Mouse (Mus musculus): ENCODE measurements around the gene Wnt5a. TPM values are rescaled to one million over a fixed set of nuclear protein-coding genes. Genes with fewer than 3 reads are reported as not detected.
A peak's percentile ranks its signal among the peaks of the same experiment; 100 is the strongest.

Gene Wnt5a
- total RNA-seq, 2 experiments from 2014 or later = 20.4 to 22.3 TPM

DNA sequence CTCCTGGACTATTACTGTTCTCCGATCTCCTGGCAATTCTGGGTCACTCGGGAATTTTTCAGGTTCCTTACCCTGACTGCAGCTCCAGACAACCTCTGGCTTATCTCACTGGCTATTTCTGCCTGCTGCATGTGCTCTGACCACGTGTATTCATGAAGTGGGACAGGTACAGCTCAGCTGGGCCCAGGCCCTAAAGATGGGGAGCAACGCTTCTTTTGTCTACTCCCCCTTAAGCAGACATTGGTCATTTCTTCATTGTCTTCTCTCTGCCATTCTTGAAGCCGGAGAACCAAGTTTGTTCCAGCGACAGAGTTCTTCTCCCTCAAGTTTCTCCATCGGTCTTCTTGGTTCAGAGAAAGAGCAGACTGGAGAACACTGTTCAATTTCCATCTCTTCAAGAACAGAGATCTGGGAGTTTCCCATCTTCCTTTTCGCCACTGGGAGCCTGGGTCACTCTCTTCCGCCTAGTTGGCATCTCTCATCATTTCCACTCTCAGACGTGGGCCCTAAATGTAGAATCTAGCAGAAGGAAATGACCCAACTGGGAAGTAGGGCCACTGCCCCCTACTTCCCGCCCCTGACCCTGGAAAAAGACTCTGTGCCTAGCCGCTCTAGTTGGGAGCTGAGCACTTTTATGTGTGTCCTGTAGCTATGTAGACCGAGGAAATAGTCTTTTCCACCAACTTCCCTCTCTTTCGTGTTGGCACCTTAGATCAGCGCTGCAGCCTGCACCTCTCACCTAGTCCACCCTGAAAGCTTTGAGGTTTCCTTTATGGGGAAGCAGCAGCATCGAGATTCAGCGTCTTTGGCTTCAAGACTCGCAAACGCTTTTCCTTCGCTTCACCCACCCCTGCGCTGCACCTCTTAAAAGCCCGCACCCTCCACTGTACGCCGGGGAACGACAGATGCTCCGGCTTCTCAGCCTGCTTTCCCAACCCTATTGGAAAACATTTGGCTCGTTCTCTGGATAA is 4.0 kb downstream of the Wnt5a start:
- no peak for DNase-seq (ENCODE audit: low spot score in 2 of 2)

DNA sequence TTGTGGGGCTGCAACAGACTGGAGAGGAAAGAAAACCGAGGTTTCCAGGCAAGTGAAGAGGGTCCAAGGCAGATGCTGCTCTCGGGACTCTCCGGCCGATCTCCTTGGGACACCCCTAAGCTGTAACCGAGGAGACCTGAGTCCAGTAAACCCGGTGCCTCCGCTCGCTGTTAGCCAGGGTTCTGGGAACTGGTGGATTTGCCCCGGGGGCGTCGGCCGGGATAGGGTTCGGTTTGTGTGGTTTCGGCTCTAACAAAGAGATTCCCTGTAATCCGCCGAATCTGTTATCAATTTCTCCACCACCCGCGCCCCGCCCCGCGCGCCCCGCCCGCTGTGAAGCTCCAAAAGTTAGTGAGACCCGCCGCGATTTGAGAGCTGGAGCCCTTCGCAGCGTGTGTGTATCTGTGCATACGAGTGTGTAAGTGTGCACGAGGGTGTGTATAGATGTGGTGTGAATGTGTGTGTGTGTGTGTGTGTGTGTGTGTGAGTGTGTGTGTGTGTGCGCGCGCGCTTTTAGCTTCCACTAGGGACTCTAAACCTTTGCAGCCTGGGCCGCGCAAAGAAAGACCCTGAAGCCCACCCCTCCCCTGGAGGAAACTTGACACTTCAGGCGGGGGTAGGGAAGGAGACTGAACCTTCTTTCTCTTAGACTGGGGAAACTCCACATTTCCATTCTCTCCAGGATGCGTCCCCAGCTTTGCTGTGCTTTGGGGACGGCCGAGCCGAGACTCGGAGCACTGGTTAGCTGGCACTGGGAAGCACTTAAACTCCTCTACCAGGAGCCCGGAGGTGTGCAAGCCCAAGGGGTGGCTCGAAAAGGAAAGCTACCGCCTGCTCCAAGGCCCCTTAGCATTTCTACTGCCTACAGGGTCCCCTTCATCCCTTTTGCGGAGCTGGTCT is 5.1 kb downstream of the Wnt5a start:
- DNase-seq (ENCODE audit: low spot score in 2 of 2) = peak; percentile 43 to 55

DNA sequence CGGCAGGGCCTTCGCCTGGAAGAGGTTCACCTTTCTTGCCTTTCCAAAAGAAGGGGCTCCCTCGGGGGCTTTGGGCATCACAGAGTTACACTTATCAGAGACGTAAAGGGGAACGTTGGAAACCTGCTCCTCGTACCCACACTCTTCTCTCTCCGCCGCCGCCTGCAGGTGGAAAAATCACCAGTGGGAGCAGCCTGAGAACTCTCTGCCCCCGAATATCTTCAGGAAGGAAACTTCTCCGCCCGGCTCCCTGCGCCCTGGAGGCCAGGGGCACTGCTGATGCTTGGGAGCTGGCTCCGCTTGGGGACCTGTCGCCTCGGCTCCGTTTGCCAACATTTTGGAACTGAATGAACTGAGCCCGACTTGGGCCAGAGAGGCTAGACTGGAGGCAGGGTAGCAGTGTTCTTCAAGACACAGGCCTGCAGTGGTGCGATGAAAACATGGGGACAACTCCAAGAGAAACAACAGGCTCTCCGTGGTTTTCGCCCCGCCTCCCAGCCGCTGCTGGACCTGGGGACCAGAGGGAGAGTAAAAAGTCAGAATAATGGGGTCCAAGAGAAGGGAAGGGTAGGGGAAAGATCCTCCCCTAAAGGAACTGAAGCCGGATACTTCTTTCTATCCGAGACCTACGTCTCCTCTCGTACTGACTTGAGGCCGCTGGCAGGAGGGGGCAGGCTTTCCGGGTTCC is 5.9 kb downstream of the Wnt5a start:
- peak in 1 of 2 experiments; percentile 26 for DNase-seq (ENCODE audit: low spot score in 2 of 2)

DNA sequence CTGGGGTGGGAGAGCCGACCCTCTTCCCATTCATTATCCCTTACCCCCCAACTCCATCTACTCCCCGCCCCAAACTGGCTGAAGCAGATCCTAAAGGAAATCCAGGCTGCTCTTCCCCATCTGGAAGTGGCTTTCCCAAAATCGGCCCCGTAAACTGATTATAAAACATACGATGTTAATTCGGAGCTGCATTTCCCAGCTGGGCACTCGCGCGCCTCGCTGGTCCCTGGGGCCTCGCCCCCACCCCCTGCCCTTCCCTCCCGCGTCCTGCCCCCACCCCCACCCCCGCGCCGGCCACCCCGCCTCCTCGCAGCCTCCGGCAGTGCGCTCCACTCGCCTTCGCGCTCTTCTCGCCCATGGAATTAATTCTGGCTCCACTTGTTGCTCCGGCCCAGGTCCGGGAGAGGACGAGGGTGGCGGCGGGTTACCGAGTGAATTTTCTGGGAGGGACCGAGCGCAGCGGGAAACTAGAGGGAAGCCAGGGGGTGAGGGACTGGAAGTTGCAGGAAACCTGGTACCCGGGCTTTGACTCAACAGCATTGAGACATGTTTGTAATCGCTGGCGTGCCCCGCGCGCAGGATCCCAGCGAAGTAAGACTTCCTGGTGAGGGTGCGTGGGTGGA is 6.6 kb downstream of the Wnt5a start:
- DNase-seq (ENCODE audit: low spot score in 2 of 2) = no peak

DNA sequence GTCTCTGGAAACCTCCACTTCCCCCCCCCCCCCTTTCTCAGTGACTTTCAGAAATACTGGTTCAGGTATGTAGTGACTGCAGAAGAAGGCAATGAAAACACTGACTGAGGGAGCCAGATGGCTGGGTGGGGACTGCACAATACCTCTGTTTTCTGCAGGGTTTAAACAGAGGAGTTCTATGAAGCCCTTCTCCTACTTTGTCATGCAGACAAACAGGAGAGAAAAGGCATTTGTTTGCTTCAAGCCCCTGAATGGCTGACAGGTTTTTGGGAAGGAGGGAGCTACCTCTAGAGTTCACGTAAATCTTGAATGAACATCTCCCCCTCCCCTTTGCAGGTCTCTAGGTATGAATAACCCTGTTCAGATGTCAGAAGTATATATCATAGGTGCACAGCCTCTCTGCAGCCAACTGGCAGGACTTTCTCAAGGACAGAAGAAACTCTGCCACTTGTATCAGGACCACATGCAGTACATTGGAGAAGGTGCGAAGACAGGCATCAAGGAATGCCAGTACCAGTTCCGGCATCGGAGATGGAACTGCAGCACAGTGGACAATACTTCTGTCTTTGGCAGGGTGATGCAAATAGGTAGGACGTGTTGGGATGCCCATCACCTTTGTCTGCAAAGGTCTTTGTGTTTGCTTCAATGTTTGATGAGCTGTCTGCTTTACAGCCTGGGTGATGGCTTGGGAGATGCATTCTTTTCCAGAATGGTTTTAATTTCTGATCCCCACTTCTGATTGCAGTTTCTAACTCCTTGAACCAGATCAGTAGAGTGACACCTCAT is 8.4 kb downstream of the Wnt5a start:
- no peak for DNase-seq (ENCODE audit: low spot score in 2 of 2)

DNA sequence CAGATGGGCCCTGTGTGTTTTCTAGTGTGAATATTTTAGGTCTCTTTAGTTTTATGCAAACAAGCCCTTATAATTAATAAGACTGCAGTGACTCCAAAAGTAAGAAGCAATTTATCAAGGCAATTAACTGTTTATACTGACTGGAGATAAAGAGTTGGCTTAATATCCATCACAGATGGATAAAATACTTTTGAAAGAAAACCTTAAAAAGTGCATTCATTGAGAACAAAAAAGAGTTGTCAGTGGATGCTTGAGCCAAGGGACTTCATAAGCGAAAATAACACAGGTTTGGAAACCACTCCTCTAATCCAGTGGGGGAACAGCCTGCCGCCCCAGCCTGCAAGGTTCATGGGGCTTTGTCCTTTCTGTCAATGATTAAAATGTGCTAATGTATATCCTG is 9.6 kb downstream of the Wnt5a start:
- no peak for DNase-seq (ENCODE audit: low spot score in 2 of 2)

DNA sequence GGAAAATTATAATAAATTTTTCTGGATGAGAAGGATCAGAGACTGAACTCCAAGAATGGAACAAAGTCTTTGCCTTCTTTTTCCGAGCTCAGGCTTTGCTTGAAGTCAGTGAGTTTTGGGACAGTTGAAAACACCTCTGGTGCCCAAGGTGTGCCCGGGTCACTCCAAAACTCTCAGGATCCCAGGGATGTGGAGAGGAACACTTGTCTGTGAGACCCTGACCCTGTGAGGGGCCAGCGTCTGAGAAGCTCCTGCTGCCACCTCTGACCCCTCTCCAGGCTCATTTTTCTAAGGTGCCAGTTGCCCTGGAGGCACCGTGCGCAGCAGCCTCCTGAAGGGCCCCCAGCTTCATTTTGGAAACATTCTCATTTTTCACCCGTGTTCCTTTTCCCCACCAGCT is 10.8 kb downstream of the Wnt5a start:
- no peak for DNase-seq (ENCODE audit: low spot score in 2 of 2)

DNA sequence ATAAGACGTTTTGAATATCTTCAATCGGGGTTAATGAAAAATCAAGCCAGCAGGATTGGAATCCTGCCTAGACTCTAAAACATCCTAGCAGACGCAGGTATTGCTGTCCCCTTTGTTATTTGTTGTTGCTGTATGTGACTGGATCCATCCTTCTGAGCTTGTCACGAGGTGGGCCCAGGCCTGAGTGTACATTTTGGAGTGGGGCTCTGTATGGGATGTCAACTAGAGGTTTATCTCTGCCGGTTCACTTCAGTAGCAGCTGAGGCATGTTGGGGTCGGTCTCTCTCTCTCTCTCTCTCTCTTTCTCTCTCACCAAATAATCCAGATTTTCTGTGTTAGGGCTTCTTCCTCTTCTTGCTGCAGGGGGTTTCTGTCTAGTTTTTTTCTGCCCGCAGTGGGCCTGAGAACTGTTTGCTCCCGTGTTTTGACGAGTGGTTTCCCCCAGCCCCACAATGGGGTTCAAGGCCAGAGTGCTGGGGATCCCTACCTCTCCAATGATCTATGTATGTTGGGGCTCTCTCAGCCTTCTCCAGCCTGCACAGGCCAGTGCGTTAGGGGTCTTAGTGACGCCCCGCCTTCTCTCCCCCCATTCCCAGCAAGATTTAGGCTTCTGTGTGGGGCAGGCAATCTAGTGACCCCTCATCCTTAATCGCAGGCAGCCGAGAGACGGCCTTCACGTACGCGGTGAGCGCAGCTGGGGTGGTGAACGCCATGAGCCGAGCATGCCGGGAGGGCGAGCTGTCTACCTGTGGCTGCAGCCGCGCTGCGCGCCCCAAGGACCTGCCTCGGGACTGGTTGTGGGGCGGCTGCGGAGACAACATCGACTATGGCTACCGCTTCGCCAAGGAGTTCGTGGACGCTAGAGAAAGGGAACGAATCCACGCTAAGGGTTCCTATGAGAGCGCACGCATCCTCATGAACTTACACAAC is 13.3 kb downstream of the Wnt5a start:
- DNase-seq (ENCODE audit: low spot score in 2 of 2) = no peak

DNA sequence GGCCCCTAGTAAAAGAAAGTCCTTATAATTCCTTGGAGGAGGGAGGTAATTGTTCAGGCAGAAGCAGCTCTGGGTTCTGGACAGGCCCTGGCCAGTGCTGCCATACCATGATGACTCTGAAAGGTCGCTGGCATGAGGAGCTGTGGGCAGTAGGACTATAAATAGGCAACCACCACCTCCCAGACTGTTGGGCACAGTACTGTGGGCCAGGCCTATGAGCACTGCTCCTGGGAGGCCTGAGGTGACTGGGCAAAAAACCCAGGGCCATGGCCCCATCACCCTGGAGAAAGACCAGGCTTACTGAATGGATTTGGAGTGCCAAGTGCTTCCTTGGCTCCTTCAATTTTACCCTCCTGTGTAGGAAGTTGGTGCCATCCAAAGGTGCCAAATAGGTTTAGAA is 16.6 kb downstream of the Wnt5a start:
- no peak for DNase-seq (ENCODE audit: low spot score in 2 of 2)

DNA sequence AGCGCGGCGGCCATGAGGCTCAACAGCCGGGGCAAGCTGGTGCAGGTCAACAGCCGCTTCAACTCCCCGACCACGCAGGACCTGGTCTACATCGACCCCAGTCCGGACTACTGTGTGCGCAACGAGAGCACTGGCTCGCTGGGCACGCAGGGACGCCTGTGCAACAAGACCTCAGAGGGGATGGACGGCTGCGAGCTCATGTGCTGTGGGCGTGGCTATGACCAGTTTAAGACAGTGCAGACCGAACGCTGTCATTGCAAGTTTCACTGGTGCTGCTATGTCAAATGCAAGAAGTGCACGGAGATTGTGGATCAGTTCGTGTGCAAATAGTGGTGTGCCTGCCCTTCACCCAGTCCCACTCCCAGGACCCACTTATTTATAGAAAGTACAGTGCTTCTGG is 18.1 kb downstream of the Wnt5a start:
- no peak for DNase-seq (ENCODE audit: low spot score in 2 of 2)

DNA sequence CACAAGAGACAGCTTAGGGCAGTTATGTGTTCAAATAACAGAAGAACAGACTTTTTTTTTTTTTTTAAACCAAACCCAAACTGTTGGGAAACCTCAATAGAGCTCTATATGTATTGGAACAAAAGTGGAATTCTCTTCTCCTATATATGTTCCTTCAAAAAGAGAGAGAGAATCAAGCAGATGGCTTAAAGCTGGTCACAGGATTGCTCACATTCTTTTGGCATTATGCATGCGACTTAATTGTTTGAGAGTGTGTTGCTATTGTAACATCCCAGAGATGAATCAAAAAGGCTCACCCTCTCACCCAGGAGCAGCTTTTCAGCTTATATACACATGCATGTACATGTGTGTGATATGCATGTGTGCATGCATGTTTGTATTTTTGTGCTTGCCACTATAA is 21.0 kb downstream of the Wnt5a start:
- no peak for DNase-seq (ENCODE audit: low spot score in 2 of 2)

DNA sequence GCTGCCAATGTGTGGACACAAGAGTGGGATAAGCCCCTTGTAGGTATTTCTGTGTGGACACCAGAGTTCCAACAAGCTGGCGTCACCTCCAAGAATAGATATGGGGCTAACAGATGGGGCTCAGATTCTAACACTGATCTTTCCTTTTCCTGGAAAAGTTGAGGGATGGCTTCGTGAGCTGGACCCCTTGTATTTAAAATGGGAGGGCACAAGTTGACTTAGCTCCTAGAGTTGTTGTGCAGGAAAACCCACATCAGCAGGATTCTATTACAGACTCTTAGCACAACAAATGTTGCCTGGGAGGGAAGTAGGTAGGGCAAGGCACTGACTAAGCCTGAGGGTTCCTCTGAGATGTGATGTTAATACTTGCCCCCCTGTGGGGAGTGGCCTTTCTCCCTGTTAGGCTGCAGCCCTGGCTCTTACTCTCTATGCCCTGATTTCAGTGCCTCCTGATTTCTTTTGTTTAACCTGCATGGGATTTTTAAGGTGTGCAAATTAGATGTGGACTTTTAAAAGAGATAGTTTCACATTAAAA is 23.7 kb downstream of the Wnt5a start:
- no peak for DNase-seq (ENCODE audit: low spot score in 2 of 2)

DNA sequence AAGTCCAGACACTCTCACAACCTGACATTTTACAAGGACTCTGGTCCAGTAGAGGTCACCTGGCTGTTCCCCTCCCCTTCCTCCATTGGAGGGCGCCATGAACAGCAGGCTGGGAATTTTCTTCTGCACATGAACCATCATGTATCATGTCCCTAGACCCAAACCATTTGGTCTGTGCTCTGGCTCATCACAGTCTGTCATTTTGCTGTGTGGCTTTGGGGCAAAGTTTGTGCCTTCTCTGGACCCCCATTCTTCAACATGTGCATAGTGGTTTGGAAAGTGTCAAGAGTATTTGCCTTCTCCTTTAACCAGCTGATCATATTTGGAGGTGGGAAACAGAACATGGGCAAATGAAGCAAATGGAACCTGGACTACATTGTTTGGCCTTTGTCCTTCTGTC is 27.0 kb downstream of the Wnt5a start:
- DNase-seq (ENCODE audit: low spot score in 2 of 2) = no peak

DNA sequence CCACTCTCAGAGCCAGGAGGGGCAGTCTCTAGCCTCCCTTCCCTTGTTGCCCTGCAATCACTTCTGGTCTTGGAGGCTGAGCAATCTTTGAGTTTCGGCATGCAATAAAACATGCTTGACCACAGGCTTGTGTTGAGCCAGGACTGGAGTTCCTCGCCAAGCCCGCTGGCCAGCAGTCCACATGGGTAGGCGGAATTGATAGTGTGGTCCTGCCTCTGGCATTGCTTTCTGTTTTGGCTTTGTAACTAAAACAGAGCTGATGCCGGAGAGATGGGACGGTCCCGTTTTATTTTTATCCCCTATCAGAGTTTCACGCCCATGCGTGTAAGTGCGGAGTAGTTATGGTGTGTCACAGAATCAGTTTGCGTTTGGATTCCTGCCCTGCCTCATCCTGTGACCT is 28.4 kb downstream of the Wnt5a start:
- DNase-seq (ENCODE audit: low spot score in 2 of 2) = peak in 1 of 2 experiments; percentile 62

DNA sequence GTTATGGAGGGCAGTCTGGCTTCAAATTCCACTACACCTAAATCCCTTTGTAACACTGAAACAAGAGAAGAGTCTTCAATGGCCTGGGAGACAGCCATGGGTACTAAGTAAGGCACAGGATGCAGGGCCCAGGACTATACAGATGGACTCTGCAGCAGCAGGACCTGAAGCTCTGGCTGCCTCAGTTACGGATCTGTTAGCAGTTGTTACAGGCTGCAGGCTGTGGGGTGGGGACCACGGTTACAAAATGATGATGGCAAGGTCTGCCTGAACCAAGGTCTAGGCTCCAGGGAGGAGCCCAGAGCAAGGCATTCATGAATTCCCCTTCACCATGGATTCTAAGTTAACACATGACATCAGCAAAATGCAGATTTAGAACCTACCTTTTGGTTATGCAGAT is 29.3 kb downstream of the Wnt5a start:
- DNase-seq (ENCODE audit: low spot score in 2 of 2) = no peak

DNA sequence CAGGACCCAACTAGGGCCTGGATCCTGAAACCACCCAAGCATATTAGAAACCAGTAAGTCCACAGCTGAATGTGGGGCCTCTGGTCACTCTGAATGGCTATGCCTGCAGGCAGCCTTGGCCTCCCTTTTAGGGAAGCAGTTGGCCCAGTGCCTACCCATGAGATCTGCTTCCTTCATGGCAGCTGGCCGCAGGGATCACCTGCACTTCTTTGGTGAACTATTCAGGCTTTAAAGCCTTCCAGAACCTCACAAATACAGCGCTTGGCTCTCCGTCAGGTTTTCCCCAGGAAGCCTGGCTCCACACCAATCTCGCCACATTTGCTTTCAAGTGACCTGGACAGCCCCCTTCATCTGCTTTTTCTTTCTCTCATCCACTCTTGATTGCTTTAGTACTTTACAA is 31.3 kb downstream of the Wnt5a start:
- peak in 1 of 2 experiments; percentile 31 for DNase-seq (ENCODE audit: low spot score in 2 of 2)

DNA sequence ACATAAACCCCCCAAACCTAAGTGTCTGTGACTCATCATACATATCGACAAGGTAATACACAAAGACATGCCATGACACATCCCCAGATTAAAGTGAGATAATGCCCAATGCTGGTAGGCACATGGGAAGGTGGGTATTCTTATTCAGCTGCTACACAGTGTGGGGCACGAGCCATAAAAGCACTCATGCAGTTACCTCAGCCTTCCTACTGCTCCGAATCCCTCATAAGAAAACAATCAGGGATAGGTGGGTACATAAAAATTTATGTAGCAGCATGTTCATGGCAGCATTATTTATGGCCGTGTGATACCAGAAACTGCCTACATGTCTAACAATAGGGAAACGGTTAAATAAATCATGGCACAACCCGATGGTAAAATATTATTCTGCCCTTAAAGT is 35.0 kb downstream of the Wnt5a start:
- no peak for DNase-seq (ENCODE audit: low spot score in 2 of 2)

DNA sequence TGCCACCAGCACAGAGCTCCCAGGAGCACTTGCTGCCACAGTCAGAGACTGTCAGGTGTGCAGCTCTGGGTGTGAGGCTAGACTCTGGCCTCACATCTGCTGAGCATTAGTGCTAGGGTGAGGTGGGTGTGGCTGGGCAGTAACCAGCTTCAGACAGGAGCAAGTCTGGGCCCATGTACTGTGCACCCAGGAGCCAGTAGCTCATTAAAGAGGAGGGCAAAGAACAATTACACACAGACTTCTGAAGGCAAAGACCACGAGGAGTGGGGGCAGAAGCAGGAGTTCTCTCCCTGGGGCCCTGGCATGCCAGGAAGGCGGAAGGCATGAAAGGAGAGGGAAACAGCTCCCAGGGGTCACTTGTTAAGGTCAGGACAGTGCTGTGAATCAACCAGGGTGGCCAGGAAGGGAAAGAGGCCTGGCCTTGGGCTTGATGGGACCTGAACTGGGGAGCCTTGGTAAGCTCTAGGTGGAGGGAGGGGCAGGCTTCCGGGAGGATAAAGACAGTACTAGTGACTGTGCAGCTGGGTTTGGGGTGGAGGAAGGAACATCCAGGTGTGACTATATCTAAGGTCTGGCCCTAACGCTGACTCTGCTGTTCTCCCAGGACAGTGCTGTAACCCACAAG is 37.7 kb downstream of the Wnt5a start:
- no peak for DNase-seq (ENCODE audit: low spot score in 2 of 2)

All from gastrocnemius, postnatal 4 days (tissue).